Mouse (Mus musculus) heart, postnatal 0 days (tissue): ENCODE data around the gene Hist1h2bn. TPM values are rescaled to one million over a fixed set of nuclear protein-coding genes. Genes with fewer than 3 reads are reported as not detected.
"Not testable (repeated sequence)": the region's sequence is repeated elsewhere in the genome, so short reads cannot be mapped to it uniquely, and the experiment has no call there.

Experiments used
- ATAC-seq: fragments of 200-750 bp; cut with Nextera tagmentation; 2 replicates; pipeline ENCODE4 v1.8.0; 2017; ENCODE audit warnings: low read depth, moderate number of reproducible peaks, moderate library complexity; ENCODE audit not compliant: insufficient read depth
- DNase-seq: peaks from one replicate; pipeline ENCODE4 v3.0.0-alpha.2; 2016; ENCODE audit warnings: low spot score
- H3K27ac ChIP-seq: fragments of 300-500 bp; sonication (generic); 2 replicates; pipeline ENCODE4 v1.5.1; 2014; ENCODE audit warnings: low read depth, mild to moderate bottlenecking
- H3K27me3 ChIP-seq: fragments of 300-500 bp; sonication (generic); 2 replicates; pipeline ENCODE4 v1.6.1; 2014; ENCODE audit warnings: low read length, mixed read lengths; ENCODE audit not compliant: control insufficient read depth, insufficient read depth
- H3K36me3 ChIP-seq: fragments of 300-500 bp; sonication (generic); replicated peaks from 2 replicates; pipeline ENCODE4 v1.6.1; 2014; ENCODE audit warnings: low read length, mixed read lengths; ENCODE audit not compliant: control insufficient read depth, insufficient read depth
- H3K4me1 ChIP-seq: fragments of 300-500 bp; sonication (generic); 2 replicates; pipeline ENCODE4 v1.6.1; 2014; ENCODE audit warnings: antibody characterized with exemption; ENCODE audit not compliant: control insufficient read depth, insufficient read depth
- H3K4me2 ChIP-seq: fragments of 300-500 bp; sonication (generic); 2 replicates; pipeline ENCODE4 v1.6.1; 2014; ENCODE audit warnings: low read depth, mild to moderate bottlenecking, low read length, moderate library complexity
- H3K4me3 ChIP-seq: fragments of 300-500 bp; sonication (generic); 2 replicates; pipeline ENCODE4 v1.5.1; 2014; ENCODE audit warnings: low read depth, low read length
- H3K9ac ChIP-seq: fragments of 300-500 bp; sonication (generic); replicated peaks from 2 replicates; pipeline ENCODE4 v1.6.1; 2014; ENCODE audit warnings: low read depth, low read length, mixed read lengths
- H3K9me3 ChIP-seq: fragments of 300-500 bp; sonication (generic); replicated peaks from 2 replicates; pipeline ENCODE4 v1.6.1; 2016; ENCODE audit warnings: low read length; ENCODE audit not compliant: control insufficient read depth
- CTCF ChIP-seq: IDR thresholded peaks from 2 replicates; pipeline ENCODE4 v1.5.1; 2016; ENCODE audit warnings: antibody characterized with exemption, control low read depth, low read depth
- EP300 ChIP-seq: IDR thresholded peaks from 2 replicates; pipeline ENCODE4 v1.6.1; 2016; ENCODE audit warnings: antibody characterized with exemption, low read depth
- WGBS: fragments of 180-500 bp; shearing (Covaris S2); extraction: QIAGEN DNeasy Blood & Tissue Kit; methylation state at CpG from one replicate; pipeline ENCODE4 v1.1.7; 2014; 5-methylcytosine and 5-hydroxymethylcytosine counted together
- polyA plus RNA-seq: library from polyadenylated mRNA; unstranded; fragments of >200 nt; fragmentation: Nextera tagmentation; extraction: Ambion mirVana; gene quantifications from 2 replicates; pipeline ENCODE4 v1.2.1, GENCODE M21; 2015
- total RNA-seq: library from RNA; depleted of rRNA; stranded (reverse); fragments of >200 nt; gene quantifications from 2 replicates; pipeline ENCODE4 v1.2.3, GENCODE M21; 2014; ENCODE audit warnings: low replicate concordance; rRNA removed

The Hist1h2bn gene
- 1,069 and 1,692 TPM in 2 replicates for total RNA-seq
- 0.94 and 2.5 TPM in 2 replicates for polyA plus RNA-seq

DNA sequence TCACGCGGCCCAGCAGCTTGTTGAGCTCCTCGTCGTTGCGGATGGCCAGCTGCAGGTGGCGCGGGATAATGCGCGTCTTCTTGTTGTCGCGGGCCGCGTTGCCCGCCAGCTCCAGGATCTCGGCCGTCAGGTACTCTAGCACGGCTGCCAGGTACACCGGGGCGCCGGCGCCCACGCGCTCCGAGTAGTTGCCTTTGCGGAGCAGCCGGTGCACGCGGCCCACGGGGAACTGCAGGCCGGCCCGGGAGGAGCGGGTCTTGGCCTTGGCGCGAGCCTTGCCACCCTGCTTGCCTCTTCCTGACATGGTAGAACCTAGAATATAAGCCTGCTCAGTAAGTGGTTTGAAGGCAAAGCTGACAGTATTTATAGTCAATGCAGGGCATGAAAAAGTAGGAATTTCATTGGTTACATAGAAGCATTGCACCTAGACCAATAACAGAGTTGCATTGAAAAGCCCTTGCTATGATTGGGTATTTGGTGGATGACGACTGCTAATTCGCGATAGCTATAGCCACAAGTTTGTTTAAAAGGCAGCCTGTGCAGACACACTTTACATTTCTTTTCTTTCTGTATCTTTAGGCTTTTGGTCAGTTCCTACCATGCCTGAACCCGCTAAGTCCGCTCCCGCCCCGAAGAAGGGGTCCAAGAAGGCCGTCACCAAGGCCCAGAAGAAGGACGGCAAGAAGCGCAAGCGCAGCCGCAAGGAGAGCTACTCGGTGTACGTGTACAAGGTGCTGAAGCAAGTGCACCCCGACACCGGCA lies at the start of gene Hist1h2bn, which contains the start of gene Hist1h2ak:
Gene Hist1h2bn (plus strand): TSS at position 600 of the 762 bp plus-strand sequence.
Gene Hist1h2ak (minus strand): TSS at position 304 of the 762 bp plus-strand sequence.
- DNase-seq = peak; percentile 98
- peak within 1 kb of the TSS; percentile 72 for H3K4me2 ChIP-seq
- H3K4me1 ChIP-seq = peaks cover 23% of the 10 kb centered on the region
- peak within 1 kb of the TSS; percentile 51 for H3K4me3 ChIP-seq
- ATAC-seq = peak; percentile 92
- peak within 1 kb of the TSS; percentile 94 for H3K27ac ChIP-seq
- peak within 1 kb of the TSS; percentile 51 for H3K9ac ChIP-seq
- not testable (repeated sequence) for H3K36me3 ChIP-seq, H3K9me3 ChIP-seq, H3K27me3 ChIP-seq
- 0% methylated on average over 36 of the region's 50 CpGs for WGBS

DNA sequence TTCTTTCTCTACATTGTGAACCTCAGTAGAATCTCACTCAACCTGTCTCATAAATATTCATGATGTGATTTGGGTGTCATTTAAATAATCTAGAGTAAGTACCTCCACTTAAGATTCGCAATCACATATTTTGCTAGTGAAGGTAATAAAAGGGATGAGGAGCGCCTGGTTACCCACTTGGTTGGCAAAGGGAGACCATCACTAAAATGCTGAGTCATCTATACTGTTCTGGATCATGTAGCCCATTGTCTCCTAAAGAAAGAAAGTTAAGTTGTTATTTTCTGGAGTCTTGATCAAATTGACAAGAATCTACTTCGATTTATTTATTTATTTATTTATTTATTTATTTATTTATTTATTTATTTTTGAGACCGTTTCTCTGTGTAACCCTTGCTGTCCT lies 47.3 kb upstream of the Hist1h2bn start:
- Histone ChIP-seq H3K4me1 (peaks cover 7% of the 10 kb centered on the region; the same call in 1 of the 2 replicates), H3K4me3 (no peak overlapping the region), H3K4me2 (no peak overlapping the region), H3K36me3 (no peaks in the 10 kb centered on the region), H3K27me3 (no peaks in the 10 kb centered on the region), H3K9me3 (no peaks in the 10 kb centered on the region), H3K9ac (no peak overlapping the region), H3K27ac (no peak overlapping the region)
- 61% methylated on average over 4 of the region's 4 CpGs for WGBS
- ATAC-seq (no peak), DNase-seq (no peak)
- TF ChIP-seq EP300 (no peak), CTCF (no peak)

DNA sequence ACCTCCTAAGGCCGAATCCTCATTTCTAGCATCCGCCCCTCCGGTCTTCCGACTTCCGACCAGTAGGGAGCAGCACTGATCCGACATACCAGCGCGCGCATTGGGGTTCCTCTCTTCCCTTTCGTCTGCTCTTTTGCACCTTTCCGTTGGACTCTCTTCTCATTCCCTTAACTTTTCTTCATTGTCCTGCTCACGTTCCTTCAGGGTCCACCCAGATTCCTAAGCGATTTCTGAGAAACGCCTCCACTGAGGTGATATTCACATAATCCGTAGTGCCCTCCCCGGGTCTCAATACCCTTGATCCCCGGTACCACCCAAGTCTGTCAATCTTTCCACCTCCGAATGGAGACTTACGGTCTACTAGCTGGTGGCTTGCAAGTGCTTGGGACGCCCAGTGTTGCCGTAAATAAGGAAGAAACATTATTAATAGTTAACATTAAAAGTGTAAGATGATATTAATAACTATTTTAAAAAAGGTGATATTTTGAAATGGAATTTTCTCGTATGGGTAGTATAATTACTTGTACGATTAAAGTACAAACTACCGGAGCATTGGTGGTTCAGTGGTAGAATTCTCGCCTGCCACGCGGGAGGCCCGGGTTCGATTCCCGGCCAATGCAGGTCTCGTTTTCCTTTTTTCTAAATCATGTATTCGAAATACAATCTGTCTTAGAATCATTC lies 43.8 kb upstream of the Hist1h2bn start:
- H3K4me1 ChIP-seq = peaks cover 10% of the 10 kb centered on the region
- H3K4me3 ChIP-seq = peak overlapping the region; percentile 63
- H3K27ac ChIP-seq = peak overlapping the region; percentile 86
- WGBS = under 1% methylated on average over 32 of the region's 32 CpGs
- DNase-seq (peak; percentile 90), ATAC-seq (peak; percentile 84)
- 0 out of 2 replicates have a peak, but pooled peaks have one; percentile 51 for TF ChIP-seq EP300
- TF ChIP-seq CTCF = peak; percentile 90
- H3K9ac ChIP-seq = peak overlapping the region; percentile 53
- no peaks in the 10 kb centered on the region for H3K36me3 ChIP-seq
- H3K4me2 ChIP-seq = peak overlapping the region; percentile 49
- no peaks in the 10 kb centered on the region for H3K9me3 ChIP-seq
- no peaks in the 10 kb centered on the region for H3K27me3 ChIP-seq

DNA sequence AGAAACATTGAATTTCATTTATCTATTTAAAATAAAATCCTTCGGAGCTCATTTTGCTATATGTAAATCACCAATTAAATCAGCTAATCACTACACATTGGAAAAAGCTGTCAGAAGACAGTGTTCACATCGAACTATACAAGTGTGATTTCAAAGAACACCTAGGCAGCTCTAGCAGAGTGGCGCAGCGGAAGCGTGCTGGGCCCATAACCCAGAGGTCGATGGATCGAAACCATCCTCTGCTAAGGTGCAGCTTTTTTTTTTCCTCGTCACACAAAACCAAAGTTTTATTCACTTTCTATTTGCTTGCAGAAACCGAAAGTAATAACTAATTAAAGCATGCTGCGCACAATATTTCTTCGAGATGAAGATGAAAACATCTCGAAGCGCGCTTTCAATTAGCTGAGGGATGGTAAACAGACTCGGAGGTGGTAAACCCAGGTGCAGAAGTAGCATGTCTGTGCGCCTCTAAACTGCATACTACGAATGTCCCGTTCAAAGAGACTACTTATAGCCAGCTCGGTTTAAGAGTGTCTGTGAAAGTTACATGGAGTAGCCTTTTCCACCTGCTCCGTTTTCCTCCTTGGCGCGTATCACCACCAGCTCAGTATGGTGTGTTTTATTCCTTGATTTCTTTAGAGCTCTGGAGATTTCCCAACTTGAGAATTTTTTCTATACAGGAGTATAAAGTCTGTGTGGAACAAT lies 43.0 kb upstream of the Hist1h2bn start:
- Histone ChIP-seq H3K9me3 (no peaks in the 10 kb centered on the region), H3K27ac (peak overlapping the region; percentile 13; the same call in 1 of the 2 replicates), H3K36me3 (no peaks in the 10 kb centered on the region), H3K9ac (peak overlapping the region; percentile 64), H3K4me3 (peak overlapping the region; percentile 63), H3K4me1 (peaks cover 14% of the 10 kb centered on the region), H3K27me3 (no peaks in the 10 kb centered on the region), H3K4me2 (peak overlapping the region; percentile 79)
- 2% methylated on average over 22 of the region's 22 CpGs for WGBS
- ATAC-seq = peak; percentile 77
- TF ChIP-seq EP300 (no peak), CTCF (no peak)
- peak; percentile 50 for DNase-seq

DNA sequence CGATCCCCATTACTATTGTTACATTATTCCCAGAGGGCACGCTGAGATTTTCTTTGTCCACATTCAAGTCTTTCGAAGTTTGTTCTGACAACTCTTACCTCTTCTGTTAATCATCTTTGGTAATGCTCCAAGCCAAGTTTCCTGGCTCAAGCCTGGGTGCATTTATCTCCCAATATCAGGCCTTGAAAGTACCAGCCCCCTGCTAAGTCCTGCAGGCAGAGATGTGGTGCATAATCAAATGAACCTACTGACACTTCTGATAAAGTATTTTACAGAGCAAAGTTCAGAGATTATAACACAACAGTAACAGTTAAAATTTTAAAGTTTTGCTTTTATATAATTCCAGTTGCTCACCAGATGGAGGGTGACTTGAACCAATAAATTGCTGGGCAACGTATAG lies 42.2 kb upstream of the Hist1h2bn start:
- no peak for DNase-seq
- no peak overlapping the region for H3K27ac ChIP-seq
- H3K4me2 ChIP-seq = peak overlapping the region; percentile 79
- TF ChIP-seq CTCF (no peak), EP300 (no peak)
- peaks cover 14% of the 10 kb centered on the region for H3K4me1 ChIP-seq
- WGBS = 27% methylated on average over 4 of the region's 4 CpGs
- ATAC-seq = no peak
- peak overlapping the region; percentile 64; the same call in 1 of the 2 replicates for H3K9ac ChIP-seq
- no peaks in the 10 kb centered on the region for H3K9me3 ChIP-seq
- H3K27me3 ChIP-seq = no peaks in the 10 kb centered on the region
- peak overlapping the region; percentile 63; the same call in 1 of the 2 replicates for H3K4me3 ChIP-seq
- H3K36me3 ChIP-seq = no peaks in the 10 kb centered on the region
